Comparison of ENCODE assay signal across 12 mouse cellular contexts in genomic region chr14:55793461-55793860, GRCm38 (mm10). TPM values are rescaled to one million over a fixed set of nuclear protein-coding genes. Genes with fewer than 3 reads are reported as not detected.
"Had no signal": no experiment of that assay in that cellular context is flagged by ENCODE, and none has a peak within 500 bp of the region (broad histone marks: within the 10 kb centered on the region; RNA-seq: fewer than 3 reads in every experiment).

No protein-coding gene starts in this region.

- DNase-seq: left cerebral cortex, postnatal 4 days; midbrain, embryonic 14.5 days; right cerebral cortex, adult 18-20 months; right cerebral cortex, postnatal 25 days; thymus, postnatal 4 days had no signal

- H3K36me3 ChIP-seq: limb, embryonic 13.5 days; neural tube, embryonic 15.5 days had no signal

- H3K27ac ChIP-seq: kidney, postnatal 0 days; layer of hippocampus, adult 2 months; limb, embryonic 13.5 days; liver, embryonic 14.5 days; neural tube, embryonic 15.5 days; stomach, postnatal 0 days had no signal

- H3K4me3 ChIP-seq: layer of hippocampus, adult 2 months; limb, embryonic 13.5 days; myocyte; neural tube, embryonic 15.5 days had no signal

RNA-seq across cellular contexts. Expression of gene Ltb4r1, which starts 27.7 kb away (rescaled TPM):
- polyA plus RNA-seq: midbrain, embryonic 14.5 days had no signal
